Mouse (Mus musculus) lung, postnatal 0 days (tissue): ENCODE results near the gene Plekhg4.

ENCODE experiments used
- CTCF ChIP-seq: IDR thresholded peaks from 2 replicates; pipeline ENCODE4 v1.5.1; 2016; ENCODE audit warnings: antibody characterized with exemption, mild to moderate bottlenecking
- EP300 ChIP-seq: IDR thresholded peaks from 2 replicates; pipeline ENCODE4 v1.6.1; 2016; ENCODE audit warnings: antibody characterized with exemption, mild to moderate bottlenecking, control low read depth

DNA sequence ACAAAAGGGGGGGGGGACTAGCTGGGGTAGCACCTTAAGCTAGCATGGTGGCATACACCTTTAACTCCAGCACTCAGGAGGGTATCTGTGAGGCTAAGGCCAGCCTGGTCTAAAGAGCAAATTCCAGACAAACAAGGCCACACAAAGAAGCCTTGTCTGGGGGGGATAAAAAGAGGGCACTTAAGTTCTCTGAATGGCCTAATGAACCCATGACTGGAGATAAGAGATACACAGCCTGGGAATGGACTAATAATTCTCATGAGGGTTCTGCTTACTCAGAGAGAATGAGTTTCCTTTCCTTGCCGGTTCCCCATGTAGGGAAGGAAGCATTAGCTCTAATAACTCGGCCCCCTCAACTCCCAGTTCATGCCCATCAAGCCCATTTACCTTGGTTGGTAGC, 40.6 kb upstream of the Plekhg4 start:
- TF ChIP-seq EP300 (no peak), CTCF (no peak)
